Mouse (Mus musculus) forebrain, postnatal 0 days (tissue): ENCODE data around the gene Sec24b. TPM values are rescaled to one million over a fixed set of nuclear protein-coding genes. Genes with fewer than 3 reads are reported as not detected.

Source experiments
- ATAC-seq: fragments of 200-750 bp; cut with Nextera tagmentation; 2 replicates; pipeline ENCODE4 v1.8.0; 2017; ENCODE audit warnings: mild to moderate bottlenecking, moderate library complexity
- DNase-seq: peaks from one replicate; pipeline ENCODE4 v3.0.0-alpha.2; 2015
- H3K27ac ChIP-seq: fragments of 300-500 bp; sonication (generic); 2 replicates; pipeline ENCODE4 v1.5.1; 2014; ENCODE audit warnings: low read depth, mild to moderate bottlenecking, antibody characterized with exemption, low read length, moderate library complexity, mixed read lengths
- H3K27me3 ChIP-seq: fragments of 300-500 bp; sonication (generic); 2 replicates; pipeline ENCODE4 v1.6.1; 2014; ENCODE audit warnings: mild to moderate bottlenecking, low read length, mixed read lengths; ENCODE audit not compliant: insufficient read depth
- H3K36me3 ChIP-seq: fragments of 300-500 bp; sonication (generic); 2 replicates; pipeline ENCODE4 v1.6.1; 2014; ENCODE audit warnings: mild to moderate bottlenecking, moderate library complexity; ENCODE audit not compliant: insufficient read depth
- H3K4me1 ChIP-seq: fragments of 300-500 bp; sonication (generic); 2 replicates; pipeline ENCODE4 v1.6.1; 2014; ENCODE audit warnings: antibody characterized with exemption; ENCODE audit not compliant: insufficient read depth
- H3K4me2 ChIP-seq: fragments of 300-500 bp; sonication (generic); 2 replicates; pipeline ENCODE4 v1.6.1; 2014; ENCODE audit warnings: low read depth, mild to moderate bottlenecking, moderate library complexity
- H3K4me3 ChIP-seq: fragments of 300-500 bp; sonication (generic); 2 replicates; pipeline ENCODE4 v1.5.1; 2014; ENCODE audit warnings: low read depth, low read length, mixed read lengths
- H3K9ac ChIP-seq: fragments of 300-500 bp; sonication (generic); 2 replicates; pipeline ENCODE4 v1.6.1; 2014; ENCODE audit warnings: mild to moderate bottlenecking
- H3K9me3 ChIP-seq: fragments of 300-500 bp; sonication (generic); 2 replicates; pipeline ENCODE4 v1.6.1; 2016; ENCODE audit warnings: low read length
- CTCF ChIP-seq: sonication (generic); IDR thresholded peaks from 2 replicates; pipeline ENCODE4 v1.5.1; 2016; ENCODE audit warnings: antibody characterized with exemption, control low read depth, low read depth
- whole genome bisulfite sequencing: fragments of 180-500 bp; shearing (Covaris S2); extraction: QIAGEN DNeasy Blood & Tissue Kit; methylation state at CpG from one replicate; pipeline ENCODE4 v1.1.7; 2014; 5-methylcytosine and 5-hydroxymethylcytosine counted together
- polyA plus RNA-seq: library from polyadenylated mRNA; unstranded; fragments of >200 nt; fragmentation: Nextera tagmentation; extraction: Ambion mirVana; gene quantifications from 2 replicates; pipeline ENCODE4 v1.2.1, GENCODE M21; 2015
- total RNA-seq: library from RNA; depleted of rRNA; stranded (reverse); fragments of >200 nt; gene quantifications from 2 replicates; pipeline ENCODE4 v1.2.3, GENCODE M21; 2014

Gene Sec24b
- total and polyA plus RNA-seq, 2 experiments from 2014 or later: 24.3 to 34.0 TPM

DNA sequence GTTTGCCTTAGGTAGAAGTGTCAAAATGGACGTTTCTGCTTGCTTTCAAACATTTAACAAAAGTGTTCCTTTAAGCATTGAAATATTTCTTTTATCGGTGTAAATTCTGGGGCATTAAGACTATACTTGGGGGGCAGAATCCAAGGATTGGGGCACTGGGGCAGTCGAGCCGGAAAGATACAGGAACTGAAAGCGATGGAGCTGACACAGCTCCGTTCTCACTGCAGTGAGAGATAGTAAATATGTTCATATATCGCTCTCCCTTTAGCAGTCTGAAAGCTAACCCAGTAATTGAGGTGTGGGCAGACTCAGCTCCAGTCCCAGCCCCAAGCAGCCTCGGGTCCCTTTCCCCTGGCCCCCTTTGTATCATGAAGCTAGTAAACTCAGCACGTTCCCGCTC, 92.3 kb downstream of the Sec24b start:
- no peak for DNase-seq
- WGBS: 33% methylated on average over 10 of the region's 10 CpGs
- peak overlapping the region; percentile 45; the same call in 1 of the 2 replicates for H3K9ac ChIP-seq

DNA sequence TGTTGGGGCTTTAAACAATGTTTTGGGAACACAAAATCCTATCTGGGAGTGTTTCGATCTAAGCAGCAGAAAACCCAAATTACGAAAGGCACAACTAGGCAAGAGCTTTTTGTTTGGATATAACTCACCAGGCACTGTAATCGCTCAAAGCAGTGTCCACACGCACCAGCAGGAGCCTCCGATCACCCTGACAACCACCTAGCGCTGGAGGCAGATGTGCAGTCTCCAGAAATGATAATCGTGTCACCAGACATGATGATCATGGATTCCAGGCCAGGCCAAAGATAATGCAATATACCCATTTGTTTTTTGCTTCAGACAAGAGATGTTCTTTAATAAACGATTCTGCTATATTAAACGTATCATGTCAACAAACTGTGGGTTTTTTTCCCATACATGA, 93.5 kb downstream of the Sec24b start:
- no peak for ATAC-seq
- H3K9ac ChIP-seq: no peak overlapping the region
- WGBS: 74% methylated on average over 9 of the region's 9 CpGs
- H3K36me3 ChIP-seq: no peaks in the 10 kb centered on the region
- no peak for TF ChIP-seq CTCF
- H3K4me2 ChIP-seq: no peak overlapping the region
- no peak for DNase-seq
- no peaks in the 10 kb centered on the region for H3K27me3 ChIP-seq
- no peak overlapping the region for H3K4me3 ChIP-seq
- H3K27ac ChIP-seq: no peak overlapping the region
- H3K9me3 ChIP-seq: no peaks in the 10 kb centered on the region
- peaks cover 7% of the 10 kb centered on the region; the same call in 1 of the 2 replicates for H3K4me1 ChIP-seq

More for the DNA sequence above, 92.3 kb downstream of the Sec24b start:
- TF ChIP-seq CTCF: no peak
- H3K27me3 ChIP-seq: no peaks in the 10 kb centered on the region
- peak overlapping the region; percentile 55 for H3K4me3 ChIP-seq
- H3K4me1 ChIP-seq: peaks cover 7% of the 10 kb centered on the region; the same call in 1 of the 2 replicates
- H3K36me3 ChIP-seq: no peaks in the 10 kb centered on the region
- H3K9me3 ChIP-seq: no peaks in the 10 kb centered on the region
- no peak overlapping the region for H3K27ac ChIP-seq
- H3K4me2 ChIP-seq: peak overlapping the region; percentile 100
- ATAC-seq: no peak

DNA sequence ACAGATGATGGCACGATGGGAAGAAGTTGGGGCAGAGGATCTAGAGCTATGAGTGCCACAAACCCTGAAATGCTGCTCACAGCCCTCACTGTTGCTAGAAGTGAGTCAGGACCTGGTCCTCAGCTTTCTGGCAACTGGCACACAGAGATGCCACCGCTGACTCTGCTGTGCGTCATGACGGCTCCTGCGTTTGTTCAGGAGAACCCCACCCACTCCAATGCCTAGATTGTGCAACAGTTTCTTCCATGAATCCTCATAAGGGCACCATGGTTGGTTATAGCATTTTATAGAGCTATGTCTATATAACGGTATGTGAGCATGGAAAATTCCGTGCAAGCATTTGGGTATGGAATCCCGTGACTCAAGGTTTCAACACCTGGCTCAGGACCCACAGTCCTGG, 96.7 kb downstream of the Sec24b start:
- Histone ChIP-seq H3K4me2 (no peak overlapping the region), H3K9ac (no peak overlapping the region), H3K36me3 (no peaks in the 10 kb centered on the region), H3K4me3 (no peak overlapping the region), H3K27ac (no peak overlapping the region), H3K4me1 (no peaks in the 10 kb centered on the region), H3K27me3 (no peaks in the 10 kb centered on the region), H3K9me3 (no peaks in the 10 kb centered on the region)
- DNase-seq: no peak
- WGBS: 91% methylated on average over 8 of the region's 8 CpGs
- TF ChIP-seq CTCF: no peak
- ATAC-seq: no peak

DNA sequence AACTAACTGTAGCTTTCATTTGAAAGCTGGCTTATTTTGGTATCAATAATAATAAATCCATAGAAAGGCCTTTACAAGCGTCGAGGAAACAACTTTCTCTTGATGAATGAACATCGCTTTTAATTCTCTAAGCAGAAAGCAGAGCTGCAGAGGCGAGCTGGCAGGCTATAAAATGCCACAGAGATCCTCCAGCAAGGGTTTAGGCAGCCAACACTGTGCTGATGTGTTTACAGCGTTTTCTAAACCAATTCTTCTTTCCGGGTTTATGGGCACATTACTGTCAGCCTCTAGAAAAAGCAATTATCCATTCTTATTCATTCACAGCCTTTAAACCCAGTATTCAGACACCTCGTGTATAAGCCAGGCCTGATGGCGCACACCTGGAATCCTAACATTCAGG, 98.8 kb downstream of the Sec24b start:
- H3K9ac ChIP-seq: no peak overlapping the region
- 39% methylated on average over 8 of the region's 8 CpGs for WGBS
- no peaks in the 10 kb centered on the region for H3K36me3 ChIP-seq
- no peaks in the 10 kb centered on the region for H3K9me3 ChIP-seq
- TF ChIP-seq CTCF: no peak
- DNase-seq (no peak), ATAC-seq (no peak)
- H3K27me3 ChIP-seq: no peaks in the 10 kb centered on the region
- H3K4me2 ChIP-seq: no peak overlapping the region
- H3K4me1 ChIP-seq: no peaks in the 10 kb centered on the region
- H3K4me3 ChIP-seq: no peak overlapping the region
- H3K27ac ChIP-seq: no peak overlapping the region

DNA sequence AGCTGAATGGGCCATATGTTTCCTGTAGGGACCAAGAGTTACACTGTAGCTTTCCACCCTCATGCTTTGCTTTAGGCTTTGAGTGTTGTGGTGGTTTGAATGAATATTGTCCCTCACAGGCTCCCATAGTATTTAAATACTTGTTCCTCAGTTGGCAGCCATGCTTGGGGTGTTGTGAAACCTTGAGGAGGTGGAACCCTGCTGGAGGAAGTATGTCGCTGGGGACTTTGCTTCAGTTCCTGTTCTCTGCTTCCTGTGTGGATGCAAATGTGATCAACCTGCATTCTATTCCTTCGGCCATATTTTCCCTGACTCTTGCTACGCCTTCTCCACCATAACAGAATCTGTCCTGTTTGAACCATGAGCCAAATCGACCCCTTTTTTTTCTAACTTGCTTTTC, 108.1 kb downstream of the Sec24b start:
- no peak for TF ChIP-seq CTCF
- DNase-seq (no peak), ATAC-seq (no peak)
- Histone ChIP-seq H3K36me3 (no peaks in the 10 kb centered on the region), H3K27me3 (no peaks in the 10 kb centered on the region), H3K9me3 (no peaks in the 10 kb centered on the region), H3K4me1 (no peaks in the 10 kb centered on the region), H3K4me3 (no peak overlapping the region), H3K4me2 (no peak overlapping the region), H3K27ac (no peak overlapping the region), H3K9ac (no peak overlapping the region)
- 95% methylated on average over 4 of the region's 4 CpGs for WGBS

DNA sequence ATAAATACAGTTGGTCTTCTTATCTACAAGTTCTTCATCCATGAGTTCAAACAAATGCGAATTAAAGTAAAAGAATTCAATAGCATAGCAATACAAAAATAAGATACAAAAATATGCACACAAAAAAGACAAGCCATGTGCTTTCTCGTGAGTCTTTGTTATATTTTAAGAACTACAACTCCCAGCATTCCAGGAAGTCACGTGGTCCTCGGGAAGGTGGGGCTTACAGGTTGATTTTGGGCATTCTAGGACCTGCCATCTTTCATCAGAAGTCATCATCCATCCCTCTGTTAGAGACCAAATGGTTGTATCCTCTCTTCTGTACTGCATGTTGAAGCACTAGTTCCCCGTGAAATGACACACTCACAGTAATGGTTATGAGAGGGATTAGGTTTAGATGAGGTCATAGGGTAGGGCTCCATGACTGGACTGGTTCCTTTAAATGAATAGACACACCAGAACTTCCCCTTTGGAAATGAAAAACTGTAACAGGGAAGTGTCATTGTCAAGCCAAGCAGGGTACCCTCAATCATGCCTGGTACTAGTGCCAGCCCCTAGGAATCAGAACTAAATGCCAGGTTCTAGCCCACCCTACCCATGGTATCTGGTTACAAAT, 112.1 kb downstream of the Sec24b start:
- ATAC-seq (peak; percentile 23; the same call in 1 of the 2 replicates), DNase-seq (no peak)
- H3K27ac ChIP-seq: no peak overlapping the region
- H3K36me3 ChIP-seq: no peaks in the 10 kb centered on the region
- no peak overlapping the region for H3K4me3 ChIP-seq
- no peak overlapping the region for H3K9ac ChIP-seq
- TF ChIP-seq CTCF: no peak
- whole genome bisulfite sequencing: 85% methylated on average over 5 of the region's 5 CpGs
- no peaks in the 10 kb centered on the region for H3K27me3 ChIP-seq
- no peaks in the 10 kb centered on the region for H3K9me3 ChIP-seq
- no peak overlapping the region for H3K4me2 ChIP-seq
- H3K4me1 ChIP-seq: no peaks in the 10 kb centered on the region

DNA sequence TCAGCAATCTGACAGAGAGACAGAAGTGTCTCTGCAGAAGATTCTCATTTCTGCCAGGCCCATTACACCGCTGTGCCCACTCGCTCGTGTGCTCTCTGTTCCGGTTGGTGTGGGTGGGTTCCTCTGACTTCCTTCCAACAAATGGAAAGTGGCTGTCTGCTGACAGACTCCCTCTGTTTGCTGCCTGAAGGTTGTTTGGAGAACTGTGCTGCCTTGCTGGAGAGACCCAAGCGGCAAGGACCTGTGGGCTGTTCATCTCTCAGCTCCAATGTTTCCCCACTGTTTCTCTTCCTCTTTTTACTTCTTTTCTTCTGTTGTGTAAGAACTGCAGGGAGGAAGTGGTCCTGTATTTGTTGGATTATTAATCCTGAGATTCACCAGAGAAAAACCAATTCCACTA, 113.0 kb downstream of the Sec24b start:
- WGBS: 88% methylated on average over 5 of the region's 5 CpGs
- TF ChIP-seq CTCF: no peak
- Histone ChIP-seq H3K9ac (no peak overlapping the region), H3K27ac (no peak overlapping the region), H3K4me1 (no peaks in the 10 kb centered on the region), H3K4me2 (no peak overlapping the region), H3K9me3 (no peaks in the 10 kb centered on the region), H3K27me3 (no peaks in the 10 kb centered on the region), H3K36me3 (no peaks in the 10 kb centered on the region), H3K4me3 (no peak overlapping the region)
- ATAC-seq (no peak), DNase-seq (no peak)
